Mouse (Mus musculus) duodenum, adult 2 months (tissue): ENCODE data around the gene Spata13. TPM values are rescaled to one million over a fixed set of nuclear protein-coding genes. Genes with fewer than 3 reads are reported as not detected.

ENCODE experiments used
- polyA plus RNA-seq: library from polyadenylated mRNA; depleted of rRNA; stranded (reverse); fragments of >200 nt; gene quantifications from 2 replicates; pipeline ENCODE4 v1.2.3, GENCODE M21; 2012; ENCODE audit warnings: low replicate concordance; rRNA removed

Spata13 gene
- 7.8 and 14.1 TPM in 2 replicates for polyA plus RNA-seq

DNA sequence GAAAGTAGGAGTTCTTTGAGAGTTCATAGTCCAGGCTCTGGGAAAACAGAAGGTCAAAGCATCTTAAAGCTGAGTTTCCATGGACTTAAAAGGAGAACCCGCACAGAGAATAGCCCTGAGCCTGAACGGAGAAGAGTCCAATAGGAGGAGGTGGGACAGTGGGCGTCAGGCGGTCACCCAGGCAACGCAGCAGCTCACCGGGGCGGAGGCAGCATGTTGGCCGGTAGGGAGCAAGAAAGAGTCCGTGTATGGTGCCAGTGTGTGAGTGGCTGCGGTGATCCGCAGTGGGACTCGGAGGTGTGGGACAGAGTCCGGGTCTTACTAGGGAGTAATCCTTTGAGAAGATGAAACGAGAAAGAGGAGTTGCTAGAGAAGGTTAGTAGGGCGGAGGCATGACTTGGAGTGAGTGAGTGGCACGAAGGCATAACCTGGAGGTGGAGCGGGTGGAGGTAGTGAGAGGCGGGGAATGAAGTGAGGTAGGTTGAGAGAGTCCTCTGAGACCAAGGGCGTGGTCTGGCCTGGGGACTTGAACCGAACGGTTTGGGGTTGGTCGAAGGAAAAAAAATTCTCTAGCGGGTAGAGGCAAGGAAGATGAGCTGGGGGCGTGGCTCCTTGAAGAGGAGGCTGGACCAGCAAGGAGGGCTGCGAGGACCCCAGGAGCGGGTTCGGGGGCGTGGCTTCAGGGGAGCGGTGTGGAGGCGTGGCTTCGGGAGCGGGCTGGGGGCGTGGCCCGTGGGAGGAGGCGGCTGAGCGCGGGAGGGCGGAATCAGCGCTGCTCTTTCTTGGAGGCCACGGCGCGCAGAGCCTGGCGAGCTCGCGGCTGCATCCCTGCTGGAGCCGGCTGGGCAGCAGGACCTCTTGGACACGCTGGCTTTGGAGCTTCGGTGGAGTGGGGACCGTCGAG, at the start of gene Spata13:
Spata13 (plus strand) TSS at position 41 of the 904 bp plus-strand sequence.

GRCm38 (mm10) chr14:60767884-60768283, 134.1 kb downstream of the Spata13 start, which contains the start of gene C1qtnf9:
Gene C1qtnf9 (plus strand): TSS chr14:60768134.

GRCm38 (mm10) chr14:60784427-60785315, 150.9 kb downstream of the Spata13 start, which contains the start of gene Mipep:
Gene Mipep (plus strand): TSS chr14:60784573.

Other genes with a start within 250 kb of the Spata13 start
- gene C1qtnf9, start 134.1 kb downstream of the Spata13 start, polyA plus RNA-seq: 0.46 and 0.51 TPM in 2 replicates
- 6.8 and 10.2 TPM in 2 replicates for gene Mipep, start 150.6 kb downstream of the Spata13 start, polyA plus RNA-seq